Mouse (Mus musculus): Measurements from ENCODE around the gene Ptprs.

GRCm38 (mm10) chr17:56413113-56413512, 63.2 kb downstream of the Ptprs start:
- TF ChIP-seq CTCF (IDR thresholded peaks at IDR 0.05; ENCODE audit: extremely low read depth, insufficient read depth, low read length), result no peak
- no peak for TF ChIP-seq POLR2A (IDR thresholded peaks at IDR 0.05; ENCODE audit: extremely low read depth, insufficient read depth, low read length)

Measured in cortical plate, adult 2 months (tissue).